Mouse (Mus musculus) myocyte (in vitro differentiated cells): Measurements from ENCODE around the gene Foxn1. TPM values are rescaled to one million over a fixed set of nuclear protein-coding genes. Genes with fewer than 3 reads are reported as not detected.

Source experiments
- H3K27me3 ChIP-seq: one replicate; pipeline ENCODE4 v1.6.1; 2011; ENCODE audit not compliant: control insufficient read depth, insufficient read depth, insufficient read length
- H3K36me3 ChIP-seq: one replicate; pipeline ENCODE4 v1.6.1; 2011; ENCODE audit not compliant: control insufficient read depth, insufficient read depth
- H3K4me2 ChIP-seq: one replicate; pipeline ENCODE4 v1.6.1; 2011; ENCODE audit warnings: low read depth, control low read depth
- H3K4me3 ChIP-seq: one replicate; pipeline ENCODE4 v1.5.1; 2011; ENCODE audit warnings: mild to moderate bottlenecking, control low read depth, moderate library complexity
- H3K79me2 ChIP-seq: one replicate; pipeline ENCODE4 v1.6.1; 2011; ENCODE audit not compliant: control insufficient read depth, insufficient read depth
- H3ac ChIP-seq: one replicate; pipeline ENCODE4 v1.6.1; 2011; ENCODE audit not compliant: control insufficient read depth, insufficient read length
- CEBPB ChIP-seq: IDR thresholded peaks from 2 replicates; pipeline ENCODE4 v1.6.1; 2011; ENCODE audit warnings: mild to moderate bottlenecking, moderate library complexity; ENCODE audit not compliant: poor library complexity, insufficient read depth, severe bottlenecking
- E2F4 ChIP-seq: IDR thresholded peaks from one replicate; pipeline ENCODE4 v1.6.1; 2011; ENCODE audit warnings: mild to moderate bottlenecking, control low read depth, moderate library complexity; ENCODE audit not compliant: insufficient read depth
- MAX ChIP-seq: IDR thresholded peaks from one replicate; pipeline ENCODE4 v1.6.1; 2011; ENCODE audit warnings: low read depth, mild to moderate bottlenecking, control low read depth
- MYOD1 ChIP-seq, 3 experiments: IDR thresholded peaks; one replicate each; pipeline ENCODE4 v1.6.1; 2011; ENCODE audit warnings: control low read depth in 2 of 3, low read depth in 2 of 3, mild to moderate bottlenecking in 2 of 3, moderate library complexity in 1 of 3; ENCODE audit not compliant: insufficient read length in 2 of 3, control insufficient read depth in 1 of 3
- MYOG ChIP-seq, 3 experiments: IDR thresholded peaks; one replicate each; pipeline ENCODE4 v1.6.1; 2011; ENCODE audit warnings: control low read depth in 2 of 3, low read depth in 2 of 3, mild to moderate bottlenecking in 2 of 3; ENCODE audit not compliant: insufficient read length in 2 of 3, control insufficient read depth in 1 of 3, insufficient read depth in 1 of 3
- POLR2A ChIP-seq: IDR thresholded peaks from one replicate; pipeline ENCODE4 v1.6.1; 2011; ENCODE audit warnings: low read depth, mild to moderate bottlenecking, control low read depth, moderate library complexity; ENCODE audit not compliant: insufficient read length
- POLR2AphosphoS2 ChIP-seq: IDR thresholded peaks from one replicate; pipeline ENCODE4 v1.6.1; 2011; ENCODE audit warnings: low read depth, control low read depth; ENCODE audit not compliant: insufficient read length
- REST ChIP-seq: IDR thresholded peaks from one replicate; pipeline ENCODE4 v1.6.1; 2011; ENCODE audit warnings: mild to moderate bottlenecking, control low read depth, moderate library complexity; ENCODE audit not compliant: insufficient read depth, insufficient read length
- SRF ChIP-seq: IDR thresholded peaks from one replicate; pipeline ENCODE4 v1.6.1; 2011; ENCODE audit warnings: low read depth; ENCODE audit not compliant: control insufficient read depth, insufficient read length
- TCF12 ChIP-seq: IDR thresholded peaks from one replicate; pipeline ENCODE4 v1.6.1; 2011; ENCODE audit warnings: mild to moderate bottlenecking, control low read depth; ENCODE audit not compliant: poor library complexity, insufficient read depth, severe bottlenecking
- TCF3 ChIP-seq: IDR thresholded peaks from one replicate; pipeline ENCODE4 v1.6.1; 2011; ENCODE audit warnings: low read depth, control low read depth; ENCODE audit not compliant: insufficient read length
- USF1 ChIP-seq: IDR thresholded peaks from one replicate; pipeline ENCODE4 v1.6.1; 2011; ENCODE audit warnings: low read depth, mild to moderate bottlenecking, control low read depth, moderate library complexity
- polyA plus RNA-seq: library from polyadenylated mRNA; unstranded; fragments of >200 nt; fragmentation: generic; extraction: Trizol; gene quantifications from one replicate; pipeline ENCODE4 v1.2.1, GENCODE M21; 2012; ENCODE audit warnings: missing spikeins

Foxn1 gene
- polyA plus RNA-seq, 1 experiment = 0.01 TPM

DNA sequence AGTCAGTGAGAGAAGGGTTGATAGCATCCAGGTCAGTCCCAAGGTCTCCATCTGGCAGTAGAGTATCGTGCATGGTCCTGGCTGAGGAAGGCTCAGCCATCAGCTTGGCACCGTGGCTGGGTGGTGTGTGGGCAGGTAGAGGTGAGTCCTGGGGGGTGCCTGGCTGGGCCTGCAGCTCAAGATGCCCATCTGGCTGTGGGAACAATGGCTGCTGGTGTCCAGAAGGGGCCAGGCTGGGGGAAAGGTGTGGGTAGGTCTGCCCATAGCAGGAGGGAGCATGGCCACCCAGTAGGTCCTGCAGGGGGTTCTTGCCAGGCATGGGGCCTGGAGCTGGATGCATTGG is 25.6 kb downstream of the Foxn1 start:
- H3K27me3 ChIP-seq = no peaks in the 10 kb centered on the region
- H3K4me2 ChIP-seq = peak overlapping the region; percentile 1
- H3ac ChIP-seq = no peak overlapping the region
- no peaks in the 10 kb centered on the region for H3K79me2 ChIP-seq
- no peaks in the 10 kb centered on the region for H3K36me3 ChIP-seq
- TF ChIP-seq REST (no peak), MYOG (IDR thresholded peaks at IDR 0.05; ENCODE audit: control insufficient read depth in 1 of 3, insufficient read depth in 1 of 3, insufficient read length in 2 of 3, low read depth in 2 of 3) (peak in 1 of 3 experiments; percentile 1)
- H3K4me3 ChIP-seq = no peak overlapping the region

DNA sequence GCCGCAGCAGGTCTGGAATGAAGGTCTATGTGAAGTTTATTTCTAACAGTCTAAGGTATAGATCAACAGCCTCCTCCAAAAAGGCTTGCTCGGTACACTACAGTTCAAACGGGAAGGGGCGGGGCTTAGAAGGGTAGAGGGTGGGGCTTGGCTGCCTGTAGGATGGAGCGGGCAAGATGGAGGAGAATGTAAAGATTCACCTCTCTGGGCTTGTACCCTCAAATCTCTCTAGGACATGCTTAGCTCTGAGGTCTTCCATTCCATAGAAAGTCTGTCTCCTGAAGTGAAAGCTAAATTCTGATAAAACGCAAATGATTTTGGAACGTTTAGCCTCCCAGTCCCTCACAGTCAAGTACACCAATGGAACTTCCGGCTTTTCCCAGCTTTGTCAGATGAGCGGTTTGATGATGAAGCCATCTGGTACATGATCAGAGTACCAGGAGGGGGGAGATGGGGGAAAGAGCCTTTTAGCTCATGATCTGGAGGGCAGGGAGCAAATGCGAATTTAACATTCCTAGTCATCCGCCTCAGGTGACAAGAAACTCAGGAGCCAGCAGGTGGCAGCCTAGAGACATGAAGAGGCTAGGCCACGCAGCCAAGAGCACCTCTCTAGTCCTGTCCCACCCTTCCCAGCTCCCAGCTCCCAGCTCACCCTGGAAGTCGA is 26.1 kb downstream of the Foxn1 start:
- no peaks in the 10 kb centered on the region for H3K36me3 ChIP-seq
- H3K79me2 ChIP-seq = no peaks in the 10 kb centered on the region
- TF ChIP-seq TCF12 (no peak), REST (no peak), CEBPB (no peak), E2F4 (no peak)
- H3K4me3 ChIP-seq = no peak overlapping the region
- no peaks in the 10 kb centered on the region for H3K27me3 ChIP-seq
- H3ac ChIP-seq = no peak overlapping the region
- peak overlapping the region; percentile 43 for H3K4me2 ChIP-seq

DNA sequence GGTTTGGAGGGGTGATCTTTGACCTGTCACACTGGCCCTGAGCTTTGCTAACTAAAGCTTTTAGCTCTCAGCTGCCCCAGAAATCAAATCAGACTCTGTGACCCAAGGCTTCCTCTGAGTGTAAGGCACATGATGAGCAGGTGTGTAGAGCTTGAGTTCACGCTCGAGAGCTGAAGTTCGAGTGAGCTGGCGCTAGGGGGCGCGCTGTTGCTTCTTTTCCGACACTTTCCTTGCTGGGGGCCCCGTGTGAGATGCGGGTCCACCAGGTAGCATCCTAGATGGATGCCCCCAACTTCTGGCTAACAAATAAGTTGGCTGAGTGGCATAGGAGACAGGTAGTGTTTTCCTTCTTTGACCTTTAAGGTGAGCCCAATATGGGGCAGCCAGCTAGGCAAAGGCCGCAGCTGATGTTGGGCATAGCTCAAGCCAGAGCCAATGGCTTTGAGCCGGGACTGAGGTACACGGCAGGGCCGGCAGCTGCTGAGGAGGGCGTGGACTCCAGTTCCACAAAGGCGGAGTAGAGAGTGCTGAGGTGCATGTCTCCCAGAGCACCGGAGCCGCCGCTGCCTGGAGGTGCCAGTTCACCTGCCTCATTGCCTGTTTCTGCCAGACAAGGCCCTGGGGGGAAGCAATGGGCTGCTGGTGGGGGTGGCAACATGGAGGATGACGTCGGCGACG is 27.9 kb downstream of the Foxn1 start:
- no peaks in the 10 kb centered on the region for H3K36me3 ChIP-seq
- no peak overlapping the region for H3K4me3 ChIP-seq
- no peak overlapping the region for H3ac ChIP-seq
- H3K4me2 ChIP-seq = no peak overlapping the region
- TF ChIP-seq TCF12 (no peak), MAX (no peak), CEBPB (no peak), MYOD1 (IDR thresholded peaks at IDR 0.05; ENCODE audit: control insufficient read depth in 1 of 3, insufficient read length in 2 of 3, low read depth in 2 of 3) (peak in 1 of 3 experiments; percentile 31)
- no peaks in the 10 kb centered on the region for H3K79me2 ChIP-seq
- no peaks in the 10 kb centered on the region for H3K27me3 ChIP-seq

DNA sequence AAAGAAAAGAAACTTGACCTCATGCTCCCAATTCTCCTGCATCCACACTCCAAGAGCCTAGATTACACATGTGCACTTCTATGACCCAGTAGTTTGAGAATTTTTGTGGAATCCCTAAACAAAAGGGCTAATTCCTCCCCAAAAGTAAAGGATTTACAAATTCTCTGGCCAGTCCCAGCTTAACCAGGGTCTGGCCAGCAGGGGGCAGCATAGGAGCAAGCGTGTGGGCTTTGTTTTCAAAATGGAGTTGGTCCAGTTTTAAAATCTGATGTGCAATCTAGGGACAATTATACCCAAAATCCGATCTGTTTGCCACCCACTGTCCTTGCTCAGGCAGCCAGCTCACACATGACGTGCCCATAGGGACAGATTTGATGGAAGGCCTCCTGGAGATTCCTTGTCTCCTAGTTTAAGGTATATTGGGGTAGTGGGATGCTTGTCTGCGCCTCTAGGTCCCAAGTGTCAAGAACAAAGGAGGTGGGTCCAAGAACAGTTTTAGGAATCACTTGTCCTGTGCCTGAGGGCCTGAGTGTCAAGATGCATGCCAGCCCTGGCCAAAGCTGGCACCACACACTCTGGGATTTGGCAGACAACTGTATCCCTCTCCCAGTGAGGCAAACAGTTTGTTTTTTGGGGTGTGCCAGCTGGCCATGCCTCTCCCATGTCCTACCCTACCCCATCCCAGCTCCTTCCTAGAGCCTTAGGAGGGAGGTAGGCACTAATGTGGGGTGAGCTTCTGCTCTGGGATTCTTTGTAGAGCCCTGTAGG is 30.7 kb downstream of the Foxn1 start:
- Histone ChIP-seq H3ac (no peak overlapping the region), H3K79me2 (no peaks in the 10 kb centered on the region), H3K36me3 (no peaks in the 10 kb centered on the region), H3K27me3 (no peaks in the 10 kb centered on the region), H3K4me3 (no peak overlapping the region), H3K4me2 (no peak overlapping the region)
- no peak for TF ChIP-seq MYOD1 (IDR thresholded peaks at IDR 0.05; ENCODE audit: control insufficient read depth in 1 of 3, insufficient read length in 2 of 3, low read depth in 2 of 3)
- TF ChIP-seq SRF = no peak
- no peak for TF ChIP-seq E2F4
- TF ChIP-seq CEBPB = no peak
- no peak for TF ChIP-seq USF1
- TF ChIP-seq POLR2A = no peak
- TF ChIP-seq TCF3 = no peak
- no peak for TF ChIP-seq POLR2AphosphoS2
- no peak for TF ChIP-seq MYOG (IDR thresholded peaks at IDR 0.05; ENCODE audit: control insufficient read depth in 1 of 3, insufficient read depth in 1 of 3, insufficient read length in 2 of 3, low read depth in 2 of 3)

DNA sequence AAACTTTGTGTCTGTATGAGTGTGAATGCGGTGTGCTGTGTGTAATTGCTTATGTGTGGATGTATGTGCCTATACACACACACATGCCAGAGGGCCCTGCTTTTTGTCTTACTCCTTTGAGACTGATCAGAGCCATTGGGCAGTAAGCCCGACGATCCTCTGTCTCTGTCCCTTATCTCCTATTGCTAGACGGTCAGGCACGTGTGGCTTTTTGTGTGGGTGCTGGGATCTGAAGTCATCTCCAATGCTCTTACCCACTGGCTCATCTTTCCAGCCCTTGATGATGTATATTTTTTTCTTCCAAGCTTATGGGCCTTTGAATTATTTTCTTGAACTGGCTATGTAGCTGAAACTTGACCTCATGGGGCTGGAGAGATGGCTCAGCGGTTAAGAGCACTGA is 31.5 kb downstream of the Foxn1 start:
- H3K27me3 ChIP-seq = no peaks in the 10 kb centered on the region
- no peak for TF ChIP-seq USF1
- no peak for TF ChIP-seq CEBPB
- no peak for TF ChIP-seq TCF12
- TF ChIP-seq TCF3 = no peak
- TF ChIP-seq POLR2AphosphoS2 = no peak
- TF ChIP-seq MAX = no peak
- no peak for TF ChIP-seq SRF
- TF ChIP-seq REST = no peak
- no peak for TF ChIP-seq MYOD1 (IDR thresholded peaks at IDR 0.05; ENCODE audit: control insufficient read depth in 1 of 3, insufficient read length in 2 of 3, low read depth in 2 of 3)
- TF ChIP-seq MYOG (IDR thresholded peaks at IDR 0.05; ENCODE audit: control insufficient read depth in 1 of 3, insufficient read depth in 1 of 3, insufficient read length in 2 of 3, low read depth in 2 of 3) = no peak
- no peak for TF ChIP-seq POLR2A
- no peak for TF ChIP-seq E2F4
- no peaks in the 10 kb centered on the region for H3K36me3 ChIP-seq
- H3K4me3 ChIP-seq = no peak overlapping the region
- no peak overlapping the region for H3ac ChIP-seq
- H3K4me2 ChIP-seq = no peak overlapping the region
- H3K79me2 ChIP-seq = no peaks in the 10 kb centered on the region
